Mouse (Mus musculus) liver, embryonic 13.5 days (tissue): ENCODE results near the gene Disc1. TPM values are rescaled to one million over a fixed set of nuclear protein-coding genes. Genes with fewer than 3 reads are reported as not detected.

Experiments used
- ATAC-seq: fragments of 200-750 bp; cut with Nextera tagmentation; 2 replicates; pipeline ENCODE4 v1.8.0; 2017; ENCODE audit warnings: low read depth, mild to moderate bottlenecking, moderate number of reproducible peaks, moderate library complexity
- DNase-seq: peaks from one replicate; pipeline ENCODE4 v3.0.0; 2022
- H3K27ac ChIP-seq: fragments of 300-500 bp; sonication (generic); 2 replicates; pipeline ENCODE4 v1.5.1; 2015; ENCODE audit warnings: moderate library complexity, mild to moderate bottlenecking, inconsistent platforms
- H3K27me3 ChIP-seq: fragments of 300-500 bp; sonication (generic); 2 replicates; pipeline ENCODE4 v1.6.1; 2015; ENCODE audit warnings: mild to moderate bottlenecking, inconsistent platforms
- H3K36me3 ChIP-seq: fragments of 300-500 bp; sonication (generic); 2 replicates; pipeline ENCODE4 v1.6.1; 2015; ENCODE audit warnings: mild to moderate bottlenecking, inconsistent platforms
- H3K4me1 ChIP-seq: fragments of 300-500 bp; sonication (generic); replicated peaks from 2 replicates; pipeline ENCODE4 v1.6.1; 2015; ENCODE audit warnings: inconsistent platforms
- H3K4me2 ChIP-seq: fragments of 300-500 bp; sonication (generic); 2 replicates; pipeline ENCODE4 v1.6.1; 2015; ENCODE audit warnings: inconsistent platforms, mild to moderate bottlenecking, moderate library complexity
- H3K4me3 ChIP-seq: fragments of 300-500 bp; sonication (generic); replicated peaks from 2 replicates; pipeline ENCODE4 v1.5.1; 2015; ENCODE audit warnings: mild to moderate bottlenecking, inconsistent platforms
- H3K9ac ChIP-seq: fragments of 300-500 bp; sonication (generic); 2 replicates; pipeline ENCODE4 v1.6.1; 2015; ENCODE audit warnings: mild to moderate bottlenecking, inconsistent platforms
- H3K9me3 ChIP-seq: fragments of 300-500 bp; sonication (generic); replicated peaks from 2 replicates; pipeline ENCODE4 v1.6.1; 2016; ENCODE audit warnings: inconsistent platforms
- WGBS: fragments of 180-500 bp; shearing (Covaris S2); methylation state at CpG from one replicate; pipeline ENCODE4 v1.1.7; 2015; ENCODE audit not compliant: insufficient replicate concordance; 5-methylcytosine and 5-hydroxymethylcytosine counted together
- polyA plus RNA-seq: library from polyadenylated mRNA; unstranded; fragments of >200 nt; fragmentation: Nextera tagmentation; extraction: Ambion mirVana; gene quantifications from 2 replicates; pipeline ENCODE4 v1.2.1, GENCODE M21; 2015

Disc1 gene
- polyA plus RNA-seq, 1 experiment from 2014 or later: 0.33 TPM

DNA sequence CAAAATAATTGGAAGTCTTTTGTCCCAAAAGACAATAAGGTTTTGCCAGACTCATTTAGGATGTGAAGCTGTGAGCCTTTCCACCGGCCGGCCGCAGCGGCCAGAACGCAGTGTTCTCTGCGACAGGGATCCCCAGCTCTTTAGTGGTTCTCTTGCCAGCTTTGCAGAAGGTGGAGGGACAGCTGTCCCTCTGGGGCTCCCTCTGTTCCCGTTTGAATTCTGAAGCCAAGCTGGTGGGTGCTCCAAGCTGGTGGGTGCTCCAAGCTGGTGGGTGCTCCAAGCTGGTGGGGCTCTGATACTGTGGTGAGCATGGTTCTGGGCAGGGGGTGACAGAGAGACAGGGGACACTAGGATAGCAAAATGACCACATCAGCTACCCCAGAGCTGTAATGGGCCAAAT is 30.5 kb downstream of the Disc1 start:
- H3K4me3 ChIP-seq: no peak overlapping the region
- H3K4me2 ChIP-seq: no peak overlapping the region
- WGBS: 75% methylated on average over 7 of the region's 7 CpGs
- ATAC-seq: no peak
- no peak overlapping the region for H3K9ac ChIP-seq
- no peaks in the 10 kb centered on the region for H3K36me3 ChIP-seq
- H3K9me3 ChIP-seq: 0 out of 2 replicates have a peak, but pooled peaks cover 2% of the 10 kb centered on the region
- no peak for DNase-seq
- H3K27ac ChIP-seq: no peak overlapping the region
- H3K27me3 ChIP-seq: no peaks in the 10 kb centered on the region
- H3K4me1 ChIP-seq: peaks cover 14% of the 10 kb centered on the region; the same call in 1 of the 2 replicates

DNA sequence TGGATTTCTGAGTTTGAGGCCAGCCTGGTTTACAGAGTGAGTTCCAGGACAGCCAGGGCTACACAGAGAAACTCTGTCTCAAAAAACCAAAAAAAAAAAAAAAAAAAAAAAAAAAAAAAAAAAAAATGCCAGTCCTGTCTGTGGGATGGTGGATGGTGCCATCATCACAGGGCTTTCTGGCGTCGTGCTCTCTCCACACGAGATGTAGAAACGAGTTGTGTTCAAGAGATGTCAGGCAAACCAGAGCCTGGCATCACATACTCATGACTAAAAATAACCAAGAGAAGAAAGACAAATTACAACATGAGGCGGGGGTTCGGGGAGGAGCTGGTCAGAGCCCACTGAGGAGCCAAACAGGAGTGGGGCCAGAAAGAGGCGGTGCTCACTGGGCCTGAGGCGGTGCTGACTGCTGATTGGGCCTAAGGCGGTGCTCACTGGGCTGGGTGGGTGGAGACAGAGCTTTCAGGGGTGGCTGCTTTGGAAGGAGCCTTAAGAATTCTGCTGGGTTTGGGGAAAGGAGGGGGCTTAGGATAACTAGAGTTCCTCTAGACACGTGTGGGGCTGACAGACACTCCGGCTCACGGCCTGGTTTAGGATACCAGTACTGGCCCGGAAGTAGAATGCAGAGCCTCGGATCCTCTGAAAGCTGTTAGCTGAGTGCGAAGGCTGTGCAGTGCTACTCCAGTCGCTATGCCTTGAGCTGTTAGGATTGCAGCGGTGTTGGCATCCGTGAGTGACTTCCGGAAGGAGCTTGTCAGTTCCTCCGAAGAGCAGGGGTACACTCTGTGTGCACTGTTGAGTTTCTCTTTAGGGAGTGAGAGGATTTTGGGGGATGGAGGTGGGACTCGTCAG is 37.1 kb downstream of the Disc1 start:
- H3K4me1 ChIP-seq: no peaks in the 10 kb centered on the region
- no peaks in the 10 kb centered on the region for H3K36me3 ChIP-seq
- no peak overlapping the region for H3K4me3 ChIP-seq
- no peak overlapping the region for H3K9ac ChIP-seq
- WGBS: 63% methylated on average over 21 of the region's 21 CpGs
- no peak overlapping the region for H3K27ac ChIP-seq
- ATAC-seq: no peak
- H3K4me2 ChIP-seq: no peak overlapping the region
- DNase-seq: no peak
- no peaks in the 10 kb centered on the region for H3K27me3 ChIP-seq
- no peaks in the 10 kb centered on the region for H3K9me3 ChIP-seq

DNA sequence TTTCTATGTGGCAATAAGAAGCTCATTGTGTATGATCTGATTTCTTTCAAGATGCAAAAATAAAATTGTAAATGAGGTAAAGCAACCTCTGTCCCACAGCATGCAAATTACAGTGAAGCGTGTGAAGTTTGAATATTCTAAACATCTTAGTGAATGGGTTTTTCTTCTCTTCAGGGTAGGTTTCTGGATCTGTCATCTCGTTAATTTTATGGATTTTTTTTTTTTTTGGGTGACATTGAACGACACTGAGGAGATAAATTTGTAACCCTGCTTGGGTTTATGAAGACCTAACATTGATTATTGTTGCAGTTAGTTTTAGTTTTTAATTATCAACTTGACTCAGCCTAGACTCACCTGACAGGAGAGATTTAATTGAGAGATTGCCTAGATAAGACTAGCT is 43.1 kb downstream of the Disc1 start:
- no peak for DNase-seq
- 55% methylated on average over 3 of the region's 3 CpGs for WGBS
- H3K4me1 ChIP-seq: no peaks in the 10 kb centered on the region
- H3K27ac ChIP-seq: no peak overlapping the region
- no peaks in the 10 kb centered on the region for H3K9me3 ChIP-seq
- H3K4me2 ChIP-seq: no peak overlapping the region
- H3K4me3 ChIP-seq: no peak overlapping the region
- H3K27me3 ChIP-seq: no peaks in the 10 kb centered on the region
- ATAC-seq: no peak
- H3K9ac ChIP-seq: no peak overlapping the region
- no peaks in the 10 kb centered on the region for H3K36me3 ChIP-seq

DNA sequence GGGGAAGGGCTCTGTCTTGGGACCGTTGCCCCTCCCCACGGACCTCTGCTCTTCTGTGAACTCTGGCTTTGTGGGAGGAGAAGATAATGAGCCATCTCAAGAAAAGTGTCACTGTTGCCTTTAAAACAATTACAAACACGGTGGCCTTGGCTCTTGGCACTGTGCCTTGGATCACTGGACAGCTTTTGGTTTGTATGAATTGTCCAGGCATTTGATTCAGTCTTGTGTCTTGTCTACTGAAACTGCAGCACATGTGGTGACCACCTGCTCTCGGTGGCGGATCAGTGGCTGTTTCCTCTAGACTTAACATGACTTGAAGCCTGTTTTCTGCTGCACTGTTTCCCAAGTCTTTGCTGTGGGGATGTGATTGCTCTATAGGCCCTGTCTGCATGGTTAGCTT is 44.1 kb downstream of the Disc1 start:
- 60% methylated on average over 5 of the region's 5 CpGs for WGBS
- Histone ChIP-seq H3K27ac (no peak overlapping the region), H3K4me3 (no peak overlapping the region), H3K27me3 (no peaks in the 10 kb centered on the region), H3K9ac (no peak overlapping the region), H3K4me1 (no peaks in the 10 kb centered on the region), H3K36me3 (no peaks in the 10 kb centered on the region), H3K9me3 (no peaks in the 10 kb centered on the region), H3K4me2 (no peak overlapping the region)
- no peak for ATAC-seq
- DNase-seq: no peak

DNA sequence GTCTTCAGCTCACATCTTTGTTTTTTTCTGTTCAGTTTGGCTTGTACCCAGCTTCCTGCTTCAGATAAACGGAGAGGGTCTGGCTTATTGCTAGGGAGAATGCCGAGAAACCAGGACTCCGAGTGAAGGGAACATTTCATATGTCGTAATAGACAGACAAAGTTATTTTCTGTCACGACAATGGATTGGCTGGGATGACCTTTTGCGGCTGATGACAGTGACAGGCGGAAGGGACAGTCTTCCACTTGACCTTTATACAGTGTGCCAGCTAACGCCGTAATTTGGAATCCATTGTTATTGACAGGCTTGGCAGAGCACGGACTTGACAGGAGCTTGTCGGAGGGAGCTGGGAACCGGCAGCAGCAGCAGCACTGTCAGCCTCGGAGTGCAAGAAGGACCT is 48.3 kb downstream of the Disc1 start:
- no peaks in the 10 kb centered on the region for H3K9me3 ChIP-seq
- H3K4me1 ChIP-seq: no peaks in the 10 kb centered on the region
- no peak overlapping the region for H3K4me3 ChIP-seq
- WGBS: 72% methylated on average over 13 of the region's 13 CpGs
- no peak overlapping the region for H3K4me2 ChIP-seq
- H3K27ac ChIP-seq: no peak overlapping the region
- ATAC-seq (no peak), DNase-seq (no peak)
- H3K9ac ChIP-seq: no peak overlapping the region
- no peaks in the 10 kb centered on the region for H3K36me3 ChIP-seq
- H3K27me3 ChIP-seq: no peaks in the 10 kb centered on the region

DNA sequence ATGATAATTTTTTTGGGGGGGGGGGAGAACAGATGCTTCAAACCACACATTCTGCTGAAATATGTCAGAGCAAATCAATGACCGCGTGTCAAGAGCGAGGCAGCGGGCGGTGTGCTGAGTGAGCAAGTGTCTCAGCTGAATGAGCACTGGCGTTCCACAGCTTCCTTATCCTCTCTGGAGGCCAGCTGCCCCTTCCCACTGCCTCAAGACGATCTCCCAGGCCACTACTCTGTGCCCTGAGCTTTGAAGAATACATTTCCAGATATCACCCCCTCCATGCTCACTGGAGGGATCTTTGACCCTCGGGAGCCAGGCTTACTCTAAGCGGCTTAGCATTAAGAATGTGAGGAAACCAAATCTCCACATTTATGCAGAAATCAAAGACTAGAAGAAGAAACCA is 59.2 kb downstream of the Disc1 start:
- Histone ChIP-seq H3K4me2 (no peak overlapping the region), H3K4me3 (no peak overlapping the region), H3K4me1 (no peaks in the 10 kb centered on the region), H3K9ac (no peak overlapping the region), H3K27ac (no peak overlapping the region), H3K36me3 (no peaks in the 10 kb centered on the region), H3K9me3 (no peaks in the 10 kb centered on the region), H3K27me3 (no peaks in the 10 kb centered on the region)
- DNase-seq (no peak), ATAC-seq (no peak)
- 60% methylated on average over 9 of the region's 9 CpGs for WGBS

DNA sequence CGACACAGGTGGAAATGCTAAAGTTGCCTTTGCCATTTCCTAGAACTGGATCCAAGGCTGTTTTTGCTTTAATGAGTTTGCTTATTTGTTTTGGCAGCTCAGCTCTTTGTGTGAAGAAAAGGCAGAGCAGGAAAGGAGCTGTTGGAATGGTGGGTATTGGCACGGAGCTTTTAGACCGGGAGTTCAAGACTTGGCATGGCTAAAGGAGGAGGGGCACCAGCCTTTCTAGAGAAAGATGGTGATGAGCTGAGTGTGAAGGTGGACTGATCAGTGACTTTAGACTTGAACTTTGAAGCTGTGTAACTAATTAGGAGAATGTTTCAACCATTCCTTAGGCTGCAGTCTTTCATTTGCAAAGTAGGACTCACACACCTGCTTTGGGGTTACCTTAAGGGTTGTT is 59.8 kb downstream of the Disc1 start:
- 81% methylated on average over 3 of the region's 3 CpGs for WGBS
- H3K27me3 ChIP-seq: no peaks in the 10 kb centered on the region
- H3K9me3 ChIP-seq: no peaks in the 10 kb centered on the region
- H3K4me2 ChIP-seq: no peak overlapping the region
- no peak overlapping the region for H3K9ac ChIP-seq
- H3K4me3 ChIP-seq: no peak overlapping the region
- H3K4me1 ChIP-seq: no peaks in the 10 kb centered on the region
- no peak overlapping the region for H3K27ac ChIP-seq
- ATAC-seq: no peak
- no peak for DNase-seq
- no peaks in the 10 kb centered on the region for H3K36me3 ChIP-seq

DNA sequence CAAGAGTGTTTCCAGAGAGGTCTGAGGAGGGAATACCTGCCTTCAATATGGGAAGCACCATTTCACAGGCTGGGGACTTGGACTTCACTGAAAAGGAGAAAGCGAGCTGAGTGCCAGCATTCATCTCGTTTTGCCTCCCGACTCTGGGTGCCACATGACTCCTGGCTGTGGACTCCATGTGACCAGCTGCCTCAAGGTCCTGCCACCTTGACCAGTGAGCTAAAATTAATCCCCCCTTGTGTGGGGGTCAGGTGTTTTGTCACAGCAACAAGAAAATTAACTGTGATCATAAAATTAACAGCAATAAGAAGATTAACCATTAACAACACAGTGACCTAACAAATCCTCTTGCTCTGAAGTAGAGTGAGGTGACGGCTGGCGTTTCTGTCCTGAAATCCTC is 61.3 kb downstream of the Disc1 start:
- Histone ChIP-seq H3K4me1 (no peaks in the 10 kb centered on the region), H3K9ac (no peak overlapping the region), H3K27me3 (no peaks in the 10 kb centered on the region), H3K4me3 (no peak overlapping the region), H3K4me2 (no peak overlapping the region), H3K9me3 (no peaks in the 10 kb centered on the region), H3K27ac (no peak overlapping the region), H3K36me3 (no peaks in the 10 kb centered on the region)
- 62% methylated on average over 5 of the region's 5 CpGs for WGBS
- no peak for ATAC-seq
- no peak for DNase-seq

DNA sequence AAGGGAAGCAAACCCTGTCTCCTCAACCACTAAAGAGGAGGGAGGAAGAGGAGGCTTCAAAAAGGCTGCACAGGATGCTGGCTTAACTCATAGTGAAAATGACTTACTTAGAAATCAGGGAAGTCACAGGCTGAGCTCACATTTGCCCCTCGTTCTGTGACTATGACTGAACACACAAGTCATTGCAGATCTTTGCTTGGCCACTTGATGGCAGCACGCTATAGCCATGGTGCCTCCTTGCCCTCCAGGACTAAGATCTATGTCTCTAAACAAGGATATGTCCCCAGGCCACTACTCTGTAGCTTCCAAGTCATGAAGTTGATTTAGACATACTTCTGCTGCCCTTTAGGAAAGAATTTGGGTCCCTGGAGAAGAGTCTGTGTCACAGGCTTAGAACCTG is 62.6 kb downstream of the Disc1 start:
- H3K4me3 ChIP-seq: no peak overlapping the region
- ATAC-seq (no peak), DNase-seq (no peak)
- H3K27ac ChIP-seq: no peak overlapping the region
- H3K9ac ChIP-seq: no peak overlapping the region
- no peak overlapping the region for H3K4me2 ChIP-seq
- WGBS: 13% methylated on average over 2 of the region's 2 CpGs
- H3K36me3 ChIP-seq: no peaks in the 10 kb centered on the region
- no peaks in the 10 kb centered on the region for H3K9me3 ChIP-seq
- no peaks in the 10 kb centered on the region for H3K27me3 ChIP-seq
- H3K4me1 ChIP-seq: no peaks in the 10 kb centered on the region

DNA sequence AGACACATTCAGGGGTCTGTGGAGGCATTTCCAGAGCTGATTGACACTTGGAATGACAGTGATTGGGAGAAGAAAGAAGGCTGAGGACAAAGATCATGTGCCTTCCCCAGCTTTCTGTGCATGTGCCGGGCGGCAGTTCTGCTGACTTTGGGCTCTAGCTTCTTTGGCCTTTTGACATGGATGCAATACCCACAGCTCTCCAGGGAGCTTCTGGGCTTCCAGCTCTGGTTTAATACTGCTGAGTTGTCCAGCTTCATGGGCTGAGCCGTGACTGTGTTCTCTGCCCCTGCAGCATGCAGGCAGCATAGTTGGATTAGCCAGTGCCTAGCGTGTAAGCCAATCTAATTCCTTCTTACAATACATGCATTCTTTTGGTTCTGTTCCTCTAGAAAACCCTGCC is 72.5 kb downstream of the Disc1 start:
- 74% methylated on average over 4 of the region's 4 CpGs for WGBS
- no peak overlapping the region for H3K4me2 ChIP-seq
- H3K27ac ChIP-seq: no peak overlapping the region
- H3K4me3 ChIP-seq: no peak overlapping the region
- H3K36me3 ChIP-seq: no peaks in the 10 kb centered on the region
- H3K27me3 ChIP-seq: no peaks in the 10 kb centered on the region; the same call in 1 of the 2 replicates
- H3K4me1 ChIP-seq: no peaks in the 10 kb centered on the region
- H3K9me3 ChIP-seq: no peaks in the 10 kb centered on the region
- no peak for ATAC-seq
- no peak overlapping the region for H3K9ac ChIP-seq
- no peak for DNase-seq

DNA sequence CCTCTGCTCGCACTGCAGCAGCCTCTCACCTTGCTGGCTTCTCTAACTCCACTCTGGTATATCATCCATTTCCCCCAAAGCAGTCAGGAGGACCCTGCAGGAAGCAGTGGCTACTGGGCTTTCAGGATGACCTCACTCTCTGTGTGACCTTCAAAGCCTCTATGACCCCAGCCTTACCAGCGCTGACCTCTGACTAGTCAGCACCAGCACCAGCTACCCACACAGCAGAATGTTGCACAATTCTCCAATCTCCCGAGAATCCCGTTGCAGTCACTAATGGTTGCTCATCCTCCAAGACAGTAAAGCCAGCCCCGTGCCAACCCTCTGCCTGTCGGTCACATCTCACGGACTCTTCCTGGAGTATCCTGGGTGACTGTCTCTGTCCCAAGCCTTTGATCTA is 73.6 kb downstream of the Disc1 start:
- H3K9me3 ChIP-seq: no peaks in the 10 kb centered on the region
- ATAC-seq (peak; percentile 55), DNase-seq (no peak)
- 63% methylated on average over 7 of the region's 7 CpGs for WGBS
- H3K4me3 ChIP-seq: no peak overlapping the region
- no peak overlapping the region for H3K9ac ChIP-seq
- no peak overlapping the region for H3K4me2 ChIP-seq
- H3K36me3 ChIP-seq: no peaks in the 10 kb centered on the region
- no peaks in the 10 kb centered on the region for H3K4me1 ChIP-seq
- H3K27me3 ChIP-seq: no peaks in the 10 kb centered on the region; the same call in 1 of the 2 replicates
- H3K27ac ChIP-seq: no peak overlapping the region

DNA sequence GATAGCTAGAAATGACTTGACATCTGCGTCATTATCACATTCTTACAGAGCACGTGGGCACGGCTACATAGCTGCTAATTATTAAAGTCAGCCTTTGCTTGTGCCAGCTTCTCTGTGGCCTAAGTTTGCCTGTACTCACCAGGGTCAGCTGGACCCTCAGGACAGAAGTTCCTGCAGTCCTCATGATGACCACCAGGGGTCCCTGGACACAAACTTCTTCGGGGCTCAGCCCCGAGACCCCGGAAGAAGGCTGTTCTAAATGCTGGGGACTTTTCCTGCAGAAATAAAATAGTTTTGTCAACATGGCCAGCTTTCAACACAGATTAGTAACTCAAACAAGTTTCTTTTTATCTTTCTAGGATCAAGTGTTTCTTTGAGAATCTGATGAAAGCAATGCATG is 74.3 kb downstream of the Disc1 start:
- Histone ChIP-seq H3K4me1 (peaks cover 3% of the 10 kb centered on the region), H3K4me2 (no peak overlapping the region), H3K36me3 (no peaks in the 10 kb centered on the region), H3K27ac (no peak overlapping the region), H3K9ac (no peak overlapping the region), H3K27me3 (no peaks in the 10 kb centered on the region; the same call in 1 of the 2 replicates), H3K9me3 (no peaks in the 10 kb centered on the region), H3K4me3 (no peak overlapping the region)
- no peak for ATAC-seq
- 31% methylated on average over 6 of the region's 6 CpGs for WGBS
- DNase-seq: no peak
